12 mouse cellular contexts compared by ENCODE assay signal in the genomic region with DNA sequence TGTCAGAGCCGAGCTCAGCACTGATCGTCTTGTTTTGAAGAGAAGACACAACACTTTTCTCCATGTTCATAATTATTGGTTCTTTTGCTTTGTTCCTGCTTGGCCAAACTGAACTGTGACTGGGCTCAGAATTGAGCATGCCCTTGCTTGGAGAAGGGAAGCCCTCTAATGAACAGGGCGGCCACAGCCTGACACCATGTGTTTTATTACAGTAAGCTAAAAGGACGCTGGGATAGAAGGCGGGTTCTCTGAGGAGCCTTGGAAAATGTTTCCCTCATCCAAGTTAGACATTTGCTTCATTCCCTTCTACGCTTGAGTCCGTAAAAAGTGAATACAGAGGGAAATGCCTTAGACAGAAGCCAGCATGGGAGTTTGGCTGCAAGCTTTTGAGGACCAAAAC. TPM values are rescaled to one million over a fixed set of nuclear protein-coding genes. Genes with fewer than 3 reads are reported as not detected.
DNase-seq lines count a peak whose midpoint lies in the region; ATAC-seq and TF ChIP-seq lines count a peak whose summit lies in the region.
"Had no signal": no experiment of that assay in that cellular context is flagged by ENCODE, and none has a peak within 500 bp of the region (broad histone marks: within the 10 kb centered on the region; RNA-seq: fewer than 3 reads in every experiment).

No protein-coding gene starts in this region.

- TF ChIP-seq POLR2A in small intestine, adult 2 months (IDR thresholded peaks at IDR 0.05; ENCODE audit: low read depth, low read length): no peak

- no peaks in the 10 kb centered on the region for H3K36me3 ChIP-seq in lung, embryonic 14.5 days (ENCODE audit: insufficient read depth)
- no peaks in the 10 kb centered on the region for H3K36me3 ChIP-seq in kidney, embryonic 15.5 days
- H3K36me3 ChIP-seq in small intestine, adult 2 months (ENCODE audit: control insufficient read depth, insufficient read depth, low read length): no peaks in the 10 kb centered on the region
- H3K36me3 ChIP-seq: neural tube, embryonic 12.5 days had no signal

- peak overlapping the region; percentile 73 for H3K27ac ChIP-seq in lung, embryonic 14.5 days (ENCODE audit: low read depth)
- H3K27ac ChIP-seq in kidney, embryonic 15.5 days: peak overlapping the region; percentile 63
- peak overlapping the region; percentile 18; the same call in 1 of the 2 replicates for H3K27ac ChIP-seq in small intestine, adult 2 months (ENCODE audit: insufficient read depth, low read depth, low read length)
- H3K27ac ChIP-seq: macrophage; neural tube, embryonic 12.5 days had no signal

- peaks cover 15% of the 10 kb centered on the region for H3K4me1 ChIP-seq in lung, embryonic 14.5 days (ENCODE audit: insufficient read depth)
- peaks cover 40% of the 10 kb centered on the region for H3K4me1 ChIP-seq in kidney, embryonic 15.5 days
- peaks cover 3% of the 10 kb centered on the region; the same call in 1 of the 2 replicates for H3K4me1 ChIP-seq in small intestine, adult 2 months (ENCODE audit: control insufficient read depth, insufficient read depth, insufficient read length, low read length)

- 67% methylated on average over 7 of the region's 7 CpGs for WGBS in lung, embryonic 14.5 days
- WGBS in kidney, embryonic 15.5 days: 52% methylated on average over 7 of the region's 7 CpGs
- WGBS in small intestine, adult 2 months: 84% methylated on average over 7 of the region's 7 CpGs

- ATAC-seq in lung, embryonic 14.5 days (ENCODE audit: insufficient read depth): no peak
- ATAC-seq in kidney, embryonic 15.5 days (replicated peaks; ENCODE audit: low FRiP score): no peak
- ATAC-seq: Patski had no signal

- no peaks in the 10 kb centered on the region for H3K9me3 ChIP-seq in lung, embryonic 14.5 days (ENCODE audit: low read depth, low read length)
- no peaks in the 10 kb centered on the region for H3K9me3 ChIP-seq in kidney, embryonic 15.5 days (replicated peaks)
- H3K9me3 ChIP-seq: neural tube, embryonic 12.5 days had no signal

- DNase-seq in adrenal gland, postnatal 14 days: peak; percentile 32
- no peak for DNase-seq in adrenal gland, postnatal 4 days (ENCODE audit: low spot score in 2 of 2)
- no peak for DNase-seq in lung, embryonic 14.5 days
- DNase-seq in lung, postnatal 4 days: no peak
- DNase-seq in cerebellum, adult 11 months: no peak
- DNase-seq in thymus, postnatal 36 days: no peak
- DNase-seq: thymus, postnatal 14 days had no signal

- H3K4me2 ChIP-seq in lung, embryonic 14.5 days: no peak overlapping the region
- no peak overlapping the region for H3K4me2 ChIP-seq in kidney, embryonic 15.5 days
- H3K4me2 ChIP-seq: neural tube, embryonic 12.5 days had no signal

- no peak overlapping the region for H3K9ac ChIP-seq in lung, embryonic 14.5 days
- H3K9ac ChIP-seq in kidney, embryonic 15.5 days: no peak overlapping the region
- H3K9ac ChIP-seq: neural tube, embryonic 12.5 days had no signal

- no peak for TF ChIP-seq CTCF in lung, embryonic 14.5 days (IDR thresholded peaks at IDR 0.05; ENCODE audit: low read depth)
- no peak for TF ChIP-seq CTCF in small intestine, adult 2 months (IDR thresholded peaks at IDR 0.05; ENCODE audit: extremely low read depth, insufficient read length, insufficient replicate concordance, low read depth, low read length)

- H3K4me3 ChIP-seq in lung, embryonic 14.5 days (ENCODE audit: low read depth, low read length): no peak overlapping the region
- H3K4me3 ChIP-seq in kidney, embryonic 15.5 days (replicated peaks): no peak overlapping the region
- H3K4me3 ChIP-seq in small intestine, adult 2 months (ENCODE audit: low read depth, low read length): no peak overlapping the region
- H3K4me3 ChIP-seq: neural tube, embryonic 12.5 days had no signal

- H3K27me3 ChIP-seq in lung, embryonic 14.5 days (ENCODE audit: insufficient read depth, low read length): no peaks in the 10 kb centered on the region
- no peaks in the 10 kb centered on the region for H3K27me3 ChIP-seq in kidney, embryonic 15.5 days
- no peaks in the 10 kb centered on the region for H3K27me3 ChIP-seq in small intestine, adult 2 months (ENCODE audit: control insufficient read depth, insufficient read depth, low read length)
- H3K27me3 ChIP-seq: neural tube, embryonic 12.5 days; Patski had no signal

RNA-seq across cellular contexts. Expression of gene Ppp1r2, which starts 1.9 kb away (rescaled TPM):
- total RNA-seq in adrenal gland, postnatal 14 days (2021): 82.3 and 88.3 TPM in 2 replicates
- 10 to 100 TPM; 85.9 to 87.7 TPM for total RNA-seq in adrenal gland, postnatal 4 days (2021)
- 102 and 104 TPM in 2 replicates for polyA plus RNA-seq in lung, embryonic 14.5 days (2014; fragmentation: Nextera tagmentation; extraction: Ambion mirVana)
- 87.7 and 91.7 TPM in 2 replicates for polyA plus RNA-seq in kidney, embryonic 15.5 days (2015; fragmentation: Nextera tagmentation; extraction: Ambion mirVana)
- 26.9 and 83.9 TPM in 2 replicates for polyA plus RNA-seq in small intestine, adult 2 months (2012; rRNA removed)

RNA-seq across cellular contexts. Expression of gene Apod, which starts 37.6 kb away (rescaled TPM):
- 5.8 and 10.8 TPM in 2 replicates for total RNA-seq in adrenal gland, postnatal 14 days (2021)
- 1 to 10 TPM; 1.8 to 2.1 TPM for total RNA-seq in adrenal gland, postnatal 4 days (2021)
- polyA plus RNA-seq in lung, embryonic 14.5 days (2014; fragmentation: Nextera tagmentation; extraction: Ambion mirVana): not detected in 2 replicates
- 0.36 and 1.0 TPM in 2 replicates for polyA plus RNA-seq in kidney, embryonic 15.5 days (2015; fragmentation: Nextera tagmentation; extraction: Ambion mirVana)
- polyA plus RNA-seq in small intestine, adult 2 months (2012; rRNA removed): 0.06 and 0.35 TPM in 2 replicates
- polyA plus RNA-seq: Patski had no signal

Comparison
In these comparisons a context has a peak if more than half of its experiments do, and no peak if none do; other contexts are left out.
1. H3K27ac ChIP-seq: peak in every context shown above with its lines; median percentile 73 in lung, embryonic 14.5 days; 63 in kidney, embryonic 15.5 days; 18 in small intestine, adult 2 months.